Mouse (Mus musculus) cerebellum, postnatal 25 days (tissue): ENCODE measurements around the gene Ccdc124.
"Not testable (repeated sequence)": the region's sequence is repeated elsewhere in the genome, so short reads cannot be mapped to it uniquely, and the experiment has no call there.

Experiments used
- DNase-seq, 2 experiments: peaks; one replicate each; pipeline ENCODE4 v3.0.0; 2021; ENCODE audit warnings: mixed read lengths in 2 of 2

Gene Ccdc124

DNA sequence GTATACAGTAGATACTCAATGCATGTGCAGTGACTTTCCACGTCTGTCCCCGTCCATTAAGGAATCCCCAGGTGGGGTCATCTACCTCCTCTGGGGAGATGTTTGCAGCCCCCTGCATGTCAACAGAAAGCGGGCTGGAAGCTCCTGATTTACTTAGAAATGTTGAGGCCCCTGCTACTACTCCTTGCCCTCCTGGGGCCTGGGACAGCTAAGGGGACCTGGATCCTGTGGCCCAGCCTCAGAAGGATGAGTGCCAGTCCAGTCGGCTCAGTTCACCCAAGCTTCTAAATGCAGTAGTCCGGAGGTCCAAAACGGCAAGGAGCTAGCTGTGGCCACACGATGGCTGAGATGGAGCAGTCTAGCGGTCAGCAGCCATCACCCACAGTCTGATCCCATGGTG is 29.8 kb downstream of the Ccdc124 start:
- DNase-seq: no peak

GRCm38 (mm10) chr8:70843214-70843773 is 30.4 kb downstream of the Ccdc124 start:
- no peak for DNase-seq

DNA sequence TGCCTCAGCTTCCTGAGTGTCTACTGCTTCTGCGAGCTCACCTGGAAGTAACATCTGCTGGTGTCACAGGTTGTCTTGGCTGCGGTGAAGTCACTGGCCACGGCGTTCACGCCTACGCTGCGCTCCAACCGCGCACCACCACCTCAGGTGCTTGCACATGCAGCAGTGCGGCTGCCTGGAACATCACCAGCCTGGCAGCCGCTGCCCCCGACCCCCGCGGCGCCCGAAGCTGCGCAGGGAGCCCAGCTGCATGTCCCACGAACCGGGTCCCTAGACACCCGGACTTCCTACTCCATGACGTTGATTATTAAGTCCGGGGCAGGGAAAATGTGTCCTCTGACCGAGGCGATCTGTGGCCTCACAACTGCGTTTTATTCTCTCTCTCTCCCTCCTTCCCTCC is 31.3 kb downstream of the Ccdc124 start:
- no peak for DNase-seq

DNA sequence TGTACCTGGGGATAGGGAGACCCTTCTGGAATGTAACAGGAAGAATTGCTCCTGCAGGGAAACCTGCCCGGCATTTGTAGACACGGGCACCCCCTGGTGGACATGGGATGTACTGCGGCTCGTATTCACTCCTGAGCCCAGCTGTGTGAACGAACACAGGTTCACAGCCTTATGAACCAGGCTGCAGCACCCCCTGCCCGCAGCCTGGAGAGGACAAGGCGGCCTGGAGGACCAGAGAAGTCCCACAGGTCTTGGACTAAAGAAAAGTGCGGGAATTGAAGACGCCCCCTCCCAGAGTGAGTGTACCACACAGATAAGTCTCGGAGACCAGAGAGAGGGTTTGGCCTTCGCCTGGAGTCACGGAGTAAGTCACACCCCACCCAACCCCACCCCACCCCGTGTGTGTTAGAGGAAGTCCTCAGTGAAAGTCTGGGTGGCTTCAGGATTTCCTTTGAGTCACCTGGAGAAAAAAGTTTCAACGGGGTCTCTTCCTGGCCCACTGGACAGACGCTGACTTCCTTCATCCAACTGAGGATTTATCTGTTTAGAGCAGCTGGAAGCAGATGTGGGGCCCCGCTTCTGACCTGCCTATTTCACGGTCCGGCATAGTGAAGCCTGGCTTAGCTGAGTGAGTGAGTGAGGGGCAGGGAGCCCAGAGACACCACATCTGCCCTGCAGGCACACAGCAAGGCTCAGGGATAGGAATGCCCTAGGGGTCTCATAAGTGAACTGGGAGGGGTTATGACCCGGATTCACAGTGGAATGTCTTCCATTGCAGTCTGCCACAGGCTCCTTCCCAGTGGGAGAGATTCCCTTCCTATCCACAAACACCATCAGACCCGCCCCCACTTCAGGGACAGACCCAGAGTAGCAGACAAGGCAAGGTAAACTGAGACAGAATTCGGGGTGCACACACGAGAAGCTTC is 32.3 kb downstream of the Ccdc124 start:
- DNase-seq: peak; percentile 93 to 94

- no peak for DNase-seq
These were observed 33.1 kb downstream of the Ccdc124 start for GRCm38 (mm10) chr8:70840590-70840989.

- peak; percentile 95 to 97 for DNase-seq
These were observed 34.1 kb downstream of the Ccdc124 start, which contains the start of gene Arrdc2 for GRCm38 (mm10) chr8:70839408-70840351. Gene Arrdc2, minus strand, starts transcription at chr8:70839720.

GRCm38 (mm10) chr8:70838654-70839407 is 34.9 kb downstream of the Ccdc124 start:
- peak in 1 of 2 experiments; percentile 34 for DNase-seq

GRCm38 (mm10) chr8:70836666-70837065 is 37.1 kb downstream of the Ccdc124 start:
- no peak for DNase-seq

GRCm38 (mm10) chr8:70834071-70834470 is 39.7 kb downstream of the Ccdc124 start:
- DNase-seq: no peak

DNA sequence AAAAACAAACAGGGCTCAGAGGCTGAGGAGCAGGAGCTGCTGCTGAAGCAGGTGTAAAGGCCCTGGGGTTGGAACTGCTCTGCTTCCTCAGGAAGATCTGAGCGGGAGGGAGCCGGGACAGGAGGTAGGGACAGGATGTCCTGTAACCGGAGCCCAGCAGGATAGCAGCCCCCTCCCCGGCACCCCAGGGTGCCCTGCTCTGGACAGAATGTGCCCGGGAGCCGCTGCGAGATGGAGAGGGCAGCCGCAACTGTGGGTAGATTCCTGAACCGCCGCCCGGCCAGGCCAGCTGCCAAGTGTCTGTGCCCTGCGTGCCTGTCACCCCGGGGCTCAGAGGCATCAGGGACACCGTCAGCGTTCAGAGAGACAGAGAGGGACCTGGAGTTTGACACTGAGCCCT is 40.2 kb downstream of the Ccdc124 start:
- DNase-seq: peak; percentile 50 to 68

- no peak for DNase-seq
These were observed 40.7 kb downstream of the Ccdc124 start for GRCm38 (mm10) chr8:70833018-70833482.

- no peak for DNase-seq
These were observed 41.4 kb downstream of the Ccdc124 start for GRCm38 (mm10) chr8:70832371-70832770.

- DNase-seq: no peak
These were observed 42.2 kb downstream of the Ccdc124 start for GRCm38 (mm10) chr8:70831517-70831916.

GRCm38 (mm10) chr8:70827796-70828195 is 45.9 kb downstream of the Ccdc124 start:
- DNase-seq: no peak

DNA sequence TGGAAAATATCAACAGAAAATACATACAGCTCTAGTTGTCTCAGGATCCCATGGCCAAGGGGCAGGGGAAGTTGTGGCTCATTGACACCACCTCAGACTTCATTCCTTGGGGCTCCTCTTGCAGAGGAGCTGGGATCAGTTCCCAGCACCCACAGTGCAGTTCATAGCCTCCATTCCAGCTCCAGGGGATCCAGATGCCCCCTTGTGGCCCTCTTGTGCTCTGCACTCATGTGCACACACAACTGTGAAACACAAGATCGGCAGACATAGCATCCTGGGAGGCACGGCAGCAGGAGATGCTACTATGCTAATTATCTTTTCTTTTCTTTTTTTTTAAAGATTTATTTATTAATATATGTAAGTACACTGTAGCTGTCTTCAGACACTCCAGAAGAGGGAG is 46.7 kb downstream of the Ccdc124 start:
- DNase-seq: no peak

- no peak for DNase-seq
These were observed 47.9 kb downstream of the Ccdc124 start for GRCm38 (mm10) chr8:70825816-70826215.

GRCm38 (mm10) chr8:70823802-70824201 is 49.9 kb downstream of the Ccdc124 start:
- no peak for DNase-seq

DNA sequence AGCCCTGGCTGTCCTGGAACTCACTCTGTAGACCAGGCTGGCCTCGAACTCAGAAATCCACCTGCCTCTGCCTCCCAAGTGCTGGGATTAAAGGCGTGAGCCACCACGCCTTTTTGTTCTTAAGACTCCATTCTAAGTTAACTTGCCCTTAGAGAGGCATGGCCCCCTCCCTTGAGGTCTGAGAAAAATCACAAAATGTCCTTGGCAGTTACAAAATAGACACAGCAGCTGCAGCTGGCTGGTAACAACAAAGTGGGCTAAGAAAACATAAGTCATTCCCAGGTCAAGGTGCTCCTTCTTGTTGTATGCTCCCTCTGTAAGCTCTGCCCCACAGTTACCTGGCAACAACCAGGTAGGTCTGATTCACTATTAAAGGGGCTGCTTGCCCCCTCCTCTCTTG is 51.1 kb downstream of the Ccdc124 start:
- DNase-seq: not testable (repeated sequence)

GRCm38 (mm10) chr8:70821992-70822391 is 51.7 kb downstream of the Ccdc124 start:
- DNase-seq: no peak

GRCm38 (mm10) chr8:70821399-70821962 is 52.3 kb downstream of the Ccdc124 start:
- peak; percentile 74 to 81 for DNase-seq

DNA sequence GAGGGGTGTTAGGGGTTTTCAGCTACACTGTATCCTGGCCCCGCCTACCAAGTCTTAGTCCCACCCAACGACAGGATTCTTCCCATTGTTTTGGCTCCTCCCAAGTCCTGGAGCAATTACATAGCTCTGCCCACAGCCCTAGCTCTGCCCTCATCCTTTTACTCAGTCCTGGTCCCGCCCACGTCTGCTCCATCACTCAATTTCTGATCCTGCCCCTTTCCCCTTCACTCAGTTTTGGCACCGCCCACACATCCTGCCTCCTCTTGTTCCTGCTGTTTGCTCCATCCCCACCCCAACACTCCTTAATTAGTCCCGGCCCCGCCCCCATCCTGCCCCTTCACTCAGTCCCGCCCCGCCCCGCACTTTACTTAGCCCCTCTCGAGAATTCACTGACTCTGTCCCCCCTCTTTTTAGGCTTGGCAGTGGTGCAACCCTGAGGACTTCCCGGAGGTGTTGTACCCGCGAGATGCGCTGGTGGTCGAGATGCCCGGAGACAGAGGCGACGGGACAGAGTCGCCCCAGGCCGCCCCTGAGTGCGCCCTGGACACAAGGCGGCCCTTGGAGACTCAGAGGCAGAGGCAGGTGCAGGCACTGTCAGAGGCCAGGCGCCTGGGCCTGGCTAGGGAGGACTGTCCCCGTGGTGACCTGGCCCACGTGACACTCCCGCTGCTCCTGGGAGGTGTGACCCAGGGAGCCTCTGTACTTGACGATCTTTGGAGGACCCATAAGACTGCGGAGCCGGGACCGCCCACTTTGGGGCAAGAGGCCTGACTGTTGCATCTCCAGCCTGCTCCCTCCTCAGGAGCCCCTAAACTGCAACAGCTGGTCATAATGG is 53.4 kb downstream of the Ccdc124 start:
- no peak for DNase-seq
